Mouse (Mus musculus): ENCODE data around the gene Gm40193.
"Not testable (repeated sequence)": the region's sequence is repeated elsewhere in the genome, so short reads cannot be mapped to it uniquely, and the experiment has no call there.

The Gm40193 gene

GRCm38 (mm10) chr11:70540928-70541327, 8.2 kb upstream of the Gm40193 start:
- DNase-seq (ENCODE audit: low read depth) = no peak

- peak; percentile 76 for DNase-seq (ENCODE audit: low read depth)
These were observed 7.3 kb upstream of the Gm40193 start, which contains the start of gene Pld2 for GRCm38 (mm10) chr11:70539877-70540587. Pld2 (plus strand) TSS chr11:70540064.

GRCm38 (mm10) chr11:70539423-70539822, 6.7 kb upstream of the Gm40193 start:
- no peak for DNase-seq (ENCODE audit: low read depth)

- not testable (repeated sequence) for DNase-seq (ENCODE audit: low read depth)
These were observed 1.7 kb downstream of the Gm40193 start for GRCm38 (mm10) chr11:70531065-70531464.

- no peak for DNase-seq (ENCODE audit: low read depth)
These were observed 4.1 kb downstream of the Gm40193 start for GRCm38 (mm10) chr11:70528610-70529009.

GRCm38 (mm10) chr11:70526211-70526610, 6.5 kb downstream of the Gm40193 start:
- no peak for DNase-seq (ENCODE audit: low read depth)

- no peak for DNase-seq (ENCODE audit: low read depth)
These were observed 7.0 kb downstream of the Gm40193 start for GRCm38 (mm10) chr11:70525726-70526125.

- peak; percentile 91 for DNase-seq (ENCODE audit: low read depth)
These were observed 7.5 kb downstream of the Gm40193 start, which contains the start of gene Psmb6 for GRCm38 (mm10) chr11:70525184-70525678. Psmb6 (plus strand) TSS chr11:70525367.

GRCm38 (mm10) chr11:70524782-70525181, 8.0 kb downstream of the Gm40193 start:
- DNase-seq (ENCODE audit: low read depth) = no peak

GRCm38 (mm10) chr11:70523306-70523989, 9.3 kb downstream of the Gm40193 start:
- not testable (repeated sequence) for DNase-seq (ENCODE audit: low read depth)

- DNase-seq (ENCODE audit: low read depth) = no peak
These were observed 12.5 kb downstream of the Gm40193 start for GRCm38 (mm10) chr11:70520178-70520769.

- DNase-seq (ENCODE audit: low read depth) = no peak
These were observed 13.8 kb downstream of the Gm40193 start, which contains the start of gene Gltpd2 for GRCm38 (mm10) chr11:70518923-70519322. Gltpd2 (plus strand) TSS chr11:70519196.

- no peak for DNase-seq (ENCODE audit: low read depth)
These were observed 14.3 kb downstream of the Gm40193 start for GRCm38 (mm10) chr11:70518436-70518835.

GRCm38 (mm10) chr11:70516352-70516751, 16.4 kb downstream of the Gm40193 start:
- DNase-seq (ENCODE audit: low read depth) = peak; percentile 71

GRCm38 (mm10) chr11:70514288-70514687, 18.5 kb downstream of the Gm40193 start, which contains the start of gene Vmo1:
Vmo1 (minus strand) TSS chr11:70514616.
- no peak for DNase-seq (ENCODE audit: low read depth)

- no peak for DNase-seq (ENCODE audit: low read depth)
These were observed 19.2 kb downstream of the Gm40193 start for GRCm38 (mm10) chr11:70513520-70513919.

- no peak for DNase-seq (ENCODE audit: low read depth)
These were observed 19.9 kb downstream of the Gm40193 start for GRCm38 (mm10) chr11:70512709-70513342.

- no peak for DNase-seq (ENCODE audit: low read depth)
These were observed 20.9 kb downstream of the Gm40193 start for GRCm38 (mm10) chr11:70511825-70512224.

GRCm38 (mm10) chr11:70511242-70511641, 21.5 kb downstream of the Gm40193 start:
- DNase-seq (ENCODE audit: low read depth) = no peak

GRCm38 (mm10) chr11:70509753-70510564, 22.8 kb downstream of the Gm40193 start:
- no peak for DNase-seq (ENCODE audit: low read depth)

GRCm38 (mm10) chr11:70506962-70507515, 25.7 kb downstream of the Gm40193 start:
- no peak for DNase-seq (ENCODE audit: low read depth)
